Mouse (Mus musculus) gastrocnemius, adult 18-20 months (tissue): ENCODE data around the gene 9230113P08Rik. TPM values are rescaled to one million over a fixed set of nuclear protein-coding genes. Genes with fewer than 3 reads are reported as not detected.
"Not testable (repeated sequence)": the region's sequence is repeated elsewhere in the genome, so short reads cannot be mapped to it uniquely, and the experiment has no call there.

Source experiments
- DNase-seq: peaks from one replicate; pipeline ENCODE4 v3.0.0; 2021; ENCODE audit warnings: low spot score
- long read RNA-seq, 2 experiments: library from polyadenylated mRNA; stranded (forward); transcript quantifications; one replicate each; pipeline ENCODE4 v2.0.0; 2021
- total RNA-seq, 2 experiments: library from RNA; stranded (reverse); gene quantifications; 2 replicates each; pipeline ENCODE4 v1.2.3; 2021

Gene 9230113P08Rik
- total RNA-seq: not detected
- long read RNA-seq, experiment 1: 0 reads
- long read RNA-seq, experiment 2: 0 reads

GRCm38 (mm10) chr9:35908123-35908522, at the start of gene 9230113P08Rik:
Gene 9230113P08Rik, plus strand, starts transcription at chr9:35908423.
- DNase-seq: not testable (repeated sequence)

DNA sequence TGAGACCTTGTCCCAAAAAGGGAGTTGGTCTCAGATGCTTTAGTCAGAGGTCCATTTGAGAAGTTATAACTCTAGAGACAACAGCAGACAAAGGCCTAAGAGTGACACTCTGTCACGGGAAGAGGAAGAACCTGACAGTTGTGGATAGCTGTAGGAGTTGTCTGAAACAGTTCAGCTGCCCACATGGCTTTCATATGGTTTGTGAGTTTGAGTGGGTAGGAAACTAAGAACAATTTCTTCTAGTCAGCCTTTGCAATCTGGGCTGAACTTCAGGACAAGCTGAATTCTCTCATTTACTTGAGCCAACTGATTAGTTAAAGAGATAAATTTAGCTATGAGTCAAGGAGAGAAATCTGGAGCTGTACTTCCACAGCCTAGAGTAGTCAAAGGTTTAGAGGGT, 15.1 kb upstream of the 9230113P08Rik start:
- DNase-seq: not testable (repeated sequence)

GRCm38 (mm10) chr9:35904494-35904893, 3.7 kb upstream of the 9230113P08Rik start:
- no peak for DNase-seq

GRCm38 (mm10) chr9:35930817-35931216, 22.6 kb downstream of the 9230113P08Rik start:
- DNase-seq: no peak

Other genes starting within 250 kb of the 9230113P08Rik start
- not detected for gene Pate1, start 221.0 kb upstream of the 9230113P08Rik start, total RNA-seq
- gene Gm17677, start 167.4 kb upstream of the 9230113P08Rik start, total RNA-seq: not detected
- gene Gm17727, start 130.3 kb upstream of the 9230113P08Rik start, total RNA-seq: not detected
- gene Gm27235, start 118.3 kb upstream of the 9230113P08Rik start, total RNA-seq: not detected
- not detected for gene D730048I06Rik, start 118.3 kb upstream of the 9230113P08Rik start, total RNA-seq
- not detected for gene 9230110F15Rik, start 64.3 kb upstream of the 9230113P08Rik start, total RNA-seq
- gene Gm5916, start 220.4 kb downstream of the 9230113P08Rik start, total RNA-seq: not detected